Mouse (Mus musculus) ES-E14 (cell line): ENCODE measurements around the gene Rem2.

ENCODE experiments used
- ZC3H11A ChIP-seq: IDR thresholded peaks from 2 replicates; pipeline ENCODE4 v1.6.1; 2012; ENCODE audit warnings: low read depth, mild to moderate bottlenecking, inconsistent platforms, low read length, borderline replicate concordance
- ZNF384 ChIP-seq: IDR thresholded peaks from 2 replicates; pipeline ENCODE4 v1.6.1; 2012; ENCODE audit warnings: low read depth, low read length, inconsistent platforms

GRCm38 (mm10) chr14:54509774-54510173, 33.9 kb downstream of the Rem2 start:
- TF ChIP-seq ZC3H11A (no peak), ZNF384 (no peak)
